Mouse (Mus musculus) stomach, postnatal 0 days (tissue): Measurements from ENCODE around the gene Tomm6. TPM values are rescaled to one million over a fixed set of nuclear protein-coding genes. Genes with fewer than 3 reads are reported as not detected.

Experiments
- ATAC-seq: fragments of 200-750 bp; cut with Nextera tagmentation; 2 replicates; pipeline ENCODE4 v1.8.0; 2017; ENCODE audit not compliant: low FRiP score, low TSS enrichment
- DNase-seq: peaks from one replicate; pipeline ENCODE4 v3.0.0-alpha.2; 2016; ENCODE audit warnings: low spot score
- H3K27ac ChIP-seq: fragments of 300-500 bp; sonication (generic); replicated peaks from 2 replicates; pipeline ENCODE4 v1.5.1; 2014; ENCODE audit warnings: mild to moderate bottlenecking, control low read depth
- H3K27me3 ChIP-seq: fragments of 300-500 bp; sonication (generic); 2 replicates; pipeline ENCODE4 v1.6.1; 2014; ENCODE audit warnings: low read length; ENCODE audit not compliant: control insufficient read depth, insufficient read depth
- H3K36me3 ChIP-seq: fragments of 300-500 bp; sonication (generic); 2 replicates; pipeline ENCODE4 v1.6.1; 2014; ENCODE audit warnings: low read length, mixed read lengths; ENCODE audit not compliant: control insufficient read depth, insufficient read depth
- H3K4me1 ChIP-seq: fragments of 300-500 bp; sonication (generic); replicated peaks from 2 replicates; pipeline ENCODE4 v1.6.1; 2014; ENCODE audit warnings: antibody characterized with exemption; ENCODE audit not compliant: control insufficient read depth, insufficient read depth
- H3K4me2 ChIP-seq: fragments of 300-500 bp; sonication (generic); replicated peaks from 2 replicates; pipeline ENCODE4 v1.6.1; 2014; ENCODE audit warnings: low read depth, mild to moderate bottlenecking, control low read depth, moderate library complexity
- H3K4me3 ChIP-seq: fragments of 300-500 bp; sonication (generic); 2 replicates; pipeline ENCODE4 v1.5.1; 2014; ENCODE audit warnings: low read depth, low read length, control low read depth
- H3K9ac ChIP-seq: fragments of 300-500 bp; sonication (generic); 2 replicates; pipeline ENCODE4 v1.6.1; 2014; ENCODE audit warnings: mild to moderate bottlenecking, low read length, control low read depth, mixed read lengths
- H3K9me3 ChIP-seq: fragments of 300-500 bp; sonication (generic); 2 replicates; pipeline ENCODE4 v1.6.1; 2016; ENCODE audit warnings: low read length; ENCODE audit not compliant: control insufficient read depth
- CTCF ChIP-seq: IDR thresholded peaks from 2 replicates; pipeline ENCODE4 v1.5.1; 2016; ENCODE audit warnings: antibody characterized with exemption, low read depth, mild to moderate bottlenecking, moderate library complexity
- EP300 ChIP-seq: optimal IDR thresholded peaks from 2 replicates; pipeline ENCODE3; 2016; ENCODE audit warnings: antibody characterized with exemption
- WGBS: fragments of 180-500 bp; shearing (Covaris S2); extraction: QIAGEN DNeasy Blood & Tissue Kit; methylation state at CpG from one replicate; pipeline ENCODE4 v1.1.7; 2014; 5-methylcytosine and 5-hydroxymethylcytosine counted together
- polyA plus RNA-seq: library from polyadenylated mRNA; unstranded; fragments of >200 nt; fragmentation: Nextera tagmentation; extraction: Ambion mirVana; gene quantifications from 2 replicates; pipeline ENCODE4 v1.2.1, GENCODE M21; 2015

Gene Tomm6
- polyA plus RNA-seq, 1 experiment from 2014 or later = 386 TPM

DNA sequence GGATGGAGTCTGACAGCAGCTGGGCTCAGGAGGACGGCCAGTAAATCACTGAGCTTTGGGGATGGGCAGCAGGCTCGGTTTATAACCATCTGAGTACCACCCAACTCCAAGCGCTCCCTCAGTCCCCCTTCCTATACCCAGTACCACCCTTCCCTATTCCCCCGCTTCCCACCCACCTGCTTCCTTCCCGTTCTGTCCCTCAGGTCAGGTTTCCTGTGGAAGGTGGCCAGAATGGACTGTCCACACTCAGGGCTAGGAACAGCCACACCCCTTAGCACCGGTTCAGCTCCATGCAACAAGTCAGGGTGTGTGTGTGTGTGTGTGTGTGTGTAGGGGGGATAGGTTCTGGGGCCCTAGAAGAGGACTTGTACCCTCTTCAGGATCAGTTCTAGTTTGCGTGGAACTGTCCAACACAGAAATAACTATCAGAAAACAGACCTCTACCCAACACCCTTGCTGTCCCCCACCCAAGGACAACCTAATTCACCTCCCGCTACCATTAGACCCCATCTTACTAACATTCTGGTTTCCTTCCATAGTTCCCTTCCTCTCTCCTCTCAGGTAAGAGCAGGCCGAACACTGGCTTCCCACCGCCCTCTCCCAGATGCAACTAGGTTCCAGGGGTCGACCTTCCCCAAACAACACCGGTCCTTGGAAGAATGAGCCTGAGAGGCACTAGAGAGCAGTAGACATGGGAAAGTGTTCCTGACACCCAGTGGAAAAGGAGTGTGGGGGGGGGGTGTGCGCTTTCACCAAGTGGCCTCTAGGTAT lies 5.7 kb upstream of the Tomm6 start:
- H3K4me3 ChIP-seq = peak overlapping the region; percentile 77
- no peaks in the 10 kb centered on the region for H3K9me3 ChIP-seq
- H3K27ac ChIP-seq = no peak overlapping the region
- no peak for ATAC-seq
- peak overlapping the region; percentile 87 for H3K4me2 ChIP-seq
- H3K4me1 ChIP-seq = no peaks in the 10 kb centered on the region
- H3K36me3 ChIP-seq = no peaks in the 10 kb centered on the region
- no peak for DNase-seq
- TF ChIP-seq CTCF = no peak
- peak overlapping the region; percentile 82 for H3K9ac ChIP-seq
- no peaks in the 10 kb centered on the region for H3K27me3 ChIP-seq
- whole genome bisulfite sequencing = 48% methylated on average over 13 of the region's 13 CpGs

DNA sequence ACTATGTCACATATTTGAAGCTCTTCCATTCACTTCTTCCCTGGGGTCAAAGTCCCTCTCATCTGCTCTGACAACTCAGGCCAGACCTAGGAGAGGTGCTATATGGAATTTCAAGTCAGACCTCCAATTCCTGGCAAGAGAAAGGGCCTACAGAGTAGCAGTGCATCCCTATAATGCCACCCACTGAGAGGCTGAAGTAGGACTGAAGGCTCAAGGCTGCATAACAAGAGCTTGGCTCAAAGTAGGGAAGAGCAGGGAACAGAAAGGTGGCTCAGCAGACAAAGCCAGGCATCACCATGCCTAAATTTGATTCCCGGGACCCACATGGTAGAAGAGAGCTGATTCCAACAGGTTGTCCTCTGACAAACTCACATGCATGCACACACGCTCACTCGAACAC lies 3.5 kb upstream of the Tomm6 start:
- H3K4me2 ChIP-seq = no peak overlapping the region
- H3K9ac ChIP-seq = no peak overlapping the region
- DNase-seq = no peak
- 0 out of 2 replicates have a peak, but pooled peaks cover 3% of the 10 kb centered on the region for H3K4me1 ChIP-seq
- no peak overlapping the region for H3K4me3 ChIP-seq
- 100% methylated on average over 3 of the region's 3 CpGs for WGBS
- no peaks in the 10 kb centered on the region for H3K27me3 ChIP-seq
- H3K27ac ChIP-seq = no peak overlapping the region
- H3K36me3 ChIP-seq = no peaks in the 10 kb centered on the region
- H3K9me3 ChIP-seq = no peaks in the 10 kb centered on the region
- no peak for TF ChIP-seq CTCF
- TF ChIP-seq EP300 = no peak
- ATAC-seq = no peak

DNA sequence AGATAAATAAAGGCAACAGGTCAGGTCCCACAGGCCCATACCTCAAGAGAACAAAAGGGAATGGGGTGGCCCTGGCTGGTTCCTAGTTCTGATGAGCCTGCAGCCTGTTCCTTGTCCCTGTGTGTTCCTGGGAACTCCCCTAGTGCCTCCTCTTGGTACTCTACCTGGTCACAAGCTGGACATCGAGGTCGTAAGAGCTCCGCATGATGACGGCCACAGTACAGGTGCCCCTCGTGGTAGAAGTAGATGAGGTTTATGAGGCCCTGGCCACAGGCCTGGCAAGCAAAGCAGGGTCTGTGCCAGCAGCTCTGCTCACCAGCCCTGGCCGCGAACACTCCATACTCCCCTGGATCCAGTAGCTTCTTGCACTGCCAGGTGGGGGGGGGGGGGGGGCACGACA lies 1.7 kb upstream of the Tomm6 start:
- Histone ChIP-seq H3K27me3 (no peaks in the 10 kb centered on the region), H3K4me1 (0 out of 2 replicates have a peak, but pooled peaks cover 3% of the 10 kb centered on the region), H3K4me3 (no peak overlapping the region), H3K27ac (no peak overlapping the region), H3K9me3 (no peaks in the 10 kb centered on the region), H3K9ac (no peak overlapping the region), H3K36me3 (0 out of 2 replicates have a peak, but pooled peaks cover 2% of the 10 kb centered on the region), H3K4me2 (no peak overlapping the region)
- WGBS = 86% methylated on average over 7 of the region's 8 CpGs
- DNase-seq = no peak
- ATAC-seq = no peak
- TF ChIP-seq CTCF = no peak
- TF ChIP-seq EP300 = no peak

DNA sequence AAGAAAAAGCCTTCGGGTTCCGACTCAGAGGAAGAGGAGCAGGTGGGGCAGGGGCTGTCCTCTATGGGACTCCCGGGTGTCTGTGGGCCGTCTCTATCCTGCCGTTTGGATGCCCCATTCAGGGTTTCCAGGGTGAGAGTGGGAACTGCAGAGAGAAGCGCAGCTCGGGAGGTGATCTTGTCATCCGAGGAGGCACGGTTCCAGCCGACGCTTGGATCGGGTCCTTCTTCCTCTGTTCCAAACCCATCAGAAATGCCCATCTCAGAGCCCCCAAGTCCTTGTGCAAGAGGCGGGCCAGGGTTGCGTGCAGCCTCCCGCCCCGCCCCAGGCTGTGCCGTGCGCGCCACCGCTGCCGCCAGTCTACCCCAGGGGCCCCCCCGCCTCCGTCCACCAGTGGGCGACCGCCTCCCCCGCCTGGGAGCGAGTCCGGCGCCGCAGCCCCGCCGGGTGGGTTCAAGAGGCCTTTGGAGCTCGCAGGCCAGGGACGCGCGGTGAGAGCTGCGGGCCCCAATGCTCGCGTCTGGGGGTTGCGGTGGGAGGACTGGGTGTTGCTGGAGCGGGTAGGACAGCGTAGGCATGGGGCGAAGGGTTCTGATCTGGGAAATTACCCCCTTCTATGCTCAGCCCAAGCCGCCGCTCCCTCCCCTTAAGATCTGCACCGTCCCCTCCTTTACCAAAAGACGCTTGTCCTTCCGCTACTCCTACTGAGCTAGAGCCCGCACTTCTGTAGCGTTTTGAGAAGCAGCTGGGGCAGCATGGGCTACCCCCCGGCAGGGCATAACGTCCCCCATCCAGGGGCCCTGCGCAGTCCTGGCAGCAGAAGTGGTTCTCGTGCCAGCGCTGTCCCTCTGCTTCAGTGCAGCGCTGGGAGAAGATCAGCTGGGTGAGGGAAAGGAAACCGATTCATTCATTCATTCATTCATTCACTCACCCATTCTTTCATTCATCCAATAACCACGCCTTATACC lies 706 bp upstream of the Tomm6 start, which contains the start of gene Frs3:
Gene Frs3, plus strand, starts transcription at position 423 of the 968 bp plus-strand sequence.
- no peaks in the 10 kb centered on the region for H3K9me3 ChIP-seq
- H3K4me2 ChIP-seq = peak within 1 kb of the TSS; percentile 94
- DNase-seq = peak; percentile 78
- peak within 1 kb of the TSS; percentile 79 for H3K4me3 ChIP-seq
- 0 out of 2 replicates have a peak, but pooled peaks cover 3% of the 10 kb centered on the region for H3K4me1 ChIP-seq
- 1% methylated on average over 47 of the region's 58 CpGs for WGBS
- H3K27me3 ChIP-seq = no peaks in the 10 kb centered on the region
- H3K36me3 ChIP-seq = 0 out of 2 replicates have a peak, but pooled peaks cover 2% of the 10 kb centered on the region
- H3K9ac ChIP-seq = peak within 1 kb of the TSS; percentile 81
- TF ChIP-seq EP300 (no peak), CTCF (peak; percentile 37)
- peak within 1 kb of the TSS; percentile 82 for H3K27ac ChIP-seq
- peak; percentile 61 for ATAC-seq

DNA sequence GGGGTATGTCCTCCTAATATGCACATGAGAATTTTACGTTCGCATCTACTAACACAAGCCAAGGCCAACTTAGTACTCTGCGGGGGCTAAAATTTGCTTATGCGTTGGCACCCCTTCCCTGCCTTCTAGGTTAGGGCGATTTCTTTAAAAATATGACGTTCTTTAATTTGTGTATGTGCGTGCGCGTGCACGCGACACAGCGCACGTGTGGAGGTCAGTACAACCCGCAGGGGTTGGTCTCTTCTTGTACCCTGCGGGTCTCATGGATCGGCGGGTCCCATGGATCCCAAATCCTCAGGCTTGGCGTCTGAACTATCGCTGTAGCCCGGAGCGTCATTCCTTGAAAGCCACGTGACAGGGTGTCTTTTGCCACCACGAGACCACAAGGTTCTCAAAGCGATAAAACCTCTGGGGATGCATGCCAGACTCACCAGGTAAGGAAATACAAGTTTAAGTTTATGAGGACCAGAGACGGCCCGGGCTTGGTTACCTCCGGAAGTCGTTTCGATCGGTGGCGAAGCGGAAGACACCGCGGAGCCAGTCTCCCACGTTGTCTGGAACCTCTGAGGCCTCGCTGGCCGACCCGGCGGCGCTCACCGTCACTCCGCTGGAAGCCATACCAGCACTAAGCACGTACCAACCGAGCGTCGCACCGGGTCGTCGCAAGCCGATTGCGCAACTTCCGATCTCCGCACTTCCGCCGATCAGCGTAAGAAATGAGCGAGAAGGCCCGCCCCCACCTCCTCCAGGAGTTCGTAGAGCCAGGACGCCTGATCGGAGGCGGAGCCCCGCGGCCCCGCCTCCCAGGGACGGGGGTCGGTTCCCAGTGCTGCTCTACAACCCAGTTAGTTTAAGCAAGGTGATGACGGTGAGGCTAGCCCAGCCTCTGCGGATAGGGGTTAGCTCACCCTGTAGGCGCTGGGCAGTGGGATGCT lies 510 bp downstream of the Tomm6 start:
- Histone ChIP-seq H3K27ac (peak overlapping the region; percentile 82), H3K9me3 (no peaks in the 10 kb centered on the region), H3K27me3 (no peaks in the 10 kb centered on the region), H3K4me3 (peak overlapping the region; percentile 79), H3K4me2 (peak overlapping the region; percentile 94), H3K4me1 (0 out of 2 replicates have a peak, but pooled peaks cover 3% of the 10 kb centered on the region), H3K36me3 (0 out of 2 replicates have a peak, but pooled peaks cover 2% of the 10 kb centered on the region), H3K9ac (peak overlapping the region; percentile 81)
- ATAC-seq = peak; percentile 91
- WGBS = under 1% methylated on average over 70 of the region's 70 CpGs
- DNase-seq = peak; percentile 96
- no peak for TF ChIP-seq EP300
- TF ChIP-seq CTCF = no peak
